Mouse (Mus musculus) urinary bladder, adult 2 months (tissue): ENCODE data around the gene Inka1. TPM values are rescaled to one million over a fixed set of nuclear protein-coding genes. Genes with fewer than 3 reads are reported as not detected.

ENCODE experiments used
- DNase-seq: peaks from one replicate; pipeline ENCODE4 v3.0.0; 2022; ENCODE audit warnings: low spot score
- polyA plus RNA-seq: library from polyadenylated mRNA; depleted of rRNA; stranded (reverse); fragments of >200 nt; gene quantifications from 2 replicates; pipeline ENCODE4 v1.2.3, GENCODE M21; 2012

Inka1 gene
- polyA plus RNA-seq, 1 experiment: 11.0 TPM

DNA sequence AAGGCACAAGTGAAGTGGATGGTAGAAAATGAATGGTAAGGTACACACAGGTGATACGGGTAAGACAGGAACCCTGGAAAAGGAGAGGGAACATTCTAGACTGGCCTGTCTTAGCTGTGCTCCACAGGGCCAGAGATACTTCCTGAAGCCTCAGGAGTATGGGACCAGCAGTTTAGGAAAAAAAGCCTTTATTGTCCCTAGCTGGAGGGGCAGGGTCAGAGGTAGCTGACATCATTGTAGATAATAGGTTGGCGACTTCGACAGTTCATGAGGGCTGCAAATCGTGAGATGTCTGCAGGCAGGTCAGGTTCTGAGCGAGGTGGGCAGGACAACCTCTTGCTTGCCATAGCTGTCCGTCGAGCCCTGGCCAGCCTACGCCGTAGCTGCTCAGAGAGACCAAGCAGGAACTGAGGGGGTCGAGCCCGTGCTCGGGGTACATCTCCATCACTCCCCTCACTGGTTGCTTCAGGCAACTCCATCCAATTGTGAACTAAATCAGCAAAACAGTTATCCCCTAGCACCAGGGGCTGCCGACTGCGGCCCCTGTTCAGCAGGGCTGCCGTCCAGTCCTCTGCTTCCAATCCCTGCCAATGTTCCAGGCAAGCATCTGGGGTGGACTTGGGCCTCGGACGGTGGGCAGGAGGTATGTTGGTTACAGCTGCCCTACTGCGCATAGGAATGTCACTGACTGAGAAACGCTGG lies 1.5 kb downstream of the Inka1 start:
- DNase-seq: no peak

DNA sequence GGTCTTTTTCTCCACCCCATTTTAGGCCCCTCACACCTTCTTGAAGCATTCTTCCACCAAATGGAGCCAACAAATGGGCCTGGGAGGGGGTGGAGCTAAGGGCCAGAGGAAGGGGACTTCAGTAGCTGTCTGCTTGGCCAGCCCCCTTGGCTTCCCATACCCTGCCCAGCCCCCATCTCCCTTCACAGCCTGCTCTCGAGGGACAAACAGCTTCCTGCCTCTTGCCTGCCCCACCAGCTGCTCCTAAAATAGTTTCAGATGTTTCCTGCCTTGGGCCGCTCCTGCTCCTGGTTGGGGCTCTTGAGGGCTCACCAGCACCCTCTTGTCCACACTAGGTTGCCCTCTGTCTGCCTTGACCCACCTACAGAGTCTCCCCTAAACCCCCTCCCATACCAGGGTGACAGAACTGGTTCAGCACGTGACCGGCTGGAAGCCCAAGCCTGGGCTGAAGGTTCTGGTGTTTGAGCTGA lies 2.2 kb downstream of the Inka1 start:
- no peak for DNase-seq

DNA sequence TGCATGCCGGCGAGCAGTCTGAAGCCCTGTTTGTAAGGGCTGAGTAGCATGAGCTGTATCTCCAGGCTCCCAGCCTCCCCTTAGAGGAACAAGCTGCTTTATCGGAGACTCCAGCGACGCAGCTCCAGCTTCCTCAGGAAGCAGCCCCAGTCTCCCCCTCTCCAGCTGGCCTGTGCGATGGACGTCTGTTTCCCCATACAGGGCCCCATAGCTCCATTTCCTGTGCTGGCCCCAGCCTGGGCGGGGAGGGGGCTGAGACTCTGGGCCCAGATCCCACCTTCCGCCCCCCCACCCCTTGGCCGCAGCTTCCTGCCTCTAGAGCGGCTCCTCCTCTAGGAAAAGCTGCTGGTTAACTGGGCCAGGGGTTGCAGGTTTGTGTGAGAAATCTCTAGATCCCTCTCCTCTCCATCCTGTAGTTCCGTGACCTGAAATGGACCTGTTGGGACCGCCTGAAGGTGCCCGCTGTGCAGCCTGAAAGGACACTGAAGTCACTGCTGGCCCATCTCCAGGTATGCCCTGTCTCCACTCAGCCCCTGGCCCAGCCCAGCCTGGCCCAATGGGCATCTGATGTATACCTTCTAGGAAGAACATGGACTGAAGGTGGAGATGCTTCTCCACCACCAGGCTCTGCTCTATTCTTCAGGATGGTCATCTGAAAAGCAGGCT lies 2.9 kb downstream of the Inka1 start, which contains the start of gene Gm20661:
TSS of gene Gm20661 (plus strand) at position 378 of the 666 bp plus-strand sequence.
- DNase-seq: no peak

DNA sequence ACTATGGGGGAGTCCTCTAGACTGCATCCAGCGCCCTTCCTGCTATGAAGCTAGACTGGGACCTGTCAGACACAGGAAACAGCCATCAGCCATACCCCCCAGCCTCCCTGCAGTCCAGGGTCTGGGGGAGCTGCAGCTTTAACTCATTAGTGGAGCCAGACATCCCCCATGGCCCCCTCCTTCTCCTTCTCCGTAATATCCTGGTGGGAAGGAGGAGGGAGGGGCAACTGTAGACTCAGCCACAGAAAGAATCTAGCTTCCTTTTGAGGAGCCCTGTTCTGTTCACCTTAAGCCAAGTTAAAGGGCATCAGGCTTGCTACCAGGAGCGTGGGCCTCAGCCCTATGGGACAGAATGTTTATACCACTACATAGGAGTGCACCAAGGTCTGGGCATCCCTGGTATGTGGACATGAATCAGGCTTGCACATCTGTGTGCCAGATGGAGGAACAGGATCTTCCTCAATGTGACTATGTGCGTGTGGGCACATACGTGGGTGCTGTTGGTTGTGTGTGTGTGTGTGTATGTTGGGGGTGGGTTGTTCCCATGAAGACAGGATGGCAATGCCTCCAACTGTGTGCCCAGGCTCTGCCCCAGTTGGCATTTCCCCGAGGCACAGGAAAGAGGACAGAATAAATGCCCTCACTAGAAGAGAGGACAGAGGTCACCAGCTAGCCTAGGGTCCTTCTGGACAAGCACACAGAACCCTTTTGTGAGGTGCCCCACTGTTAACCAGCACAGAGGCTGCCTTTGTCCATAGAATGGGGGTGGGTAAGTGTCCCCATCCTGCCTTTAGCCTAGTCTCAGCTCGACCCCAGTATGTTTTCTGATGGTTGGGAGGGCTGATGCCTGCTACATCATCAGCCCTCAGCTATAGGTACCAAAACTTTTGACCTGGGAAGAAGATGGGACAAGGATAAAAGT lies 3.7 kb downstream of the Inka1 start:
- DNase-seq: no peak

DNA sequence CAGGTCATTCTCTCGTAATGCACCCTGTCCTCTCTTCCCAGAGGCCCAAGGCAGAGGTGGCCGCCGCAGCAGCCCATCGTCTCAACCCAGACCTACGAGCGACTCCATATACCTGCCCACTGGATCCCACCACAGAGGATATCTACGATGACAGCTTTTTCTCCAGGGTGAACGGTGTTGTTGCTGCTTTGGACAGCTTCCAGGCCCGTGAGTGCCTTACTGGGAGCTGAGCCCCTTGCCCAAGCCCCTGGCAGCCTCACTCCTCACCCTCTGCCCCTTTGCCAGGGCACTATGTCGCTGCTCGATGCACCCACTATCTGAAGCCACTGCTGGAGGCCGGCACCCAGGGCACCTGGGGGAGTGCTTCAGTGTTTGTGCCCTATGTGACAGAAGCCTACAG lies 6.9 kb downstream of the Inka1 start:
- DNase-seq: no peak

GRCm38 (mm10) chr9:107975399-107976386 lies 10.0 kb downstream of the Inka1 start, which contains the start of gene Uba7:
Gene Uba7 (plus strand): TSS chr9:107975505.
- no peak for DNase-seq

DNA sequence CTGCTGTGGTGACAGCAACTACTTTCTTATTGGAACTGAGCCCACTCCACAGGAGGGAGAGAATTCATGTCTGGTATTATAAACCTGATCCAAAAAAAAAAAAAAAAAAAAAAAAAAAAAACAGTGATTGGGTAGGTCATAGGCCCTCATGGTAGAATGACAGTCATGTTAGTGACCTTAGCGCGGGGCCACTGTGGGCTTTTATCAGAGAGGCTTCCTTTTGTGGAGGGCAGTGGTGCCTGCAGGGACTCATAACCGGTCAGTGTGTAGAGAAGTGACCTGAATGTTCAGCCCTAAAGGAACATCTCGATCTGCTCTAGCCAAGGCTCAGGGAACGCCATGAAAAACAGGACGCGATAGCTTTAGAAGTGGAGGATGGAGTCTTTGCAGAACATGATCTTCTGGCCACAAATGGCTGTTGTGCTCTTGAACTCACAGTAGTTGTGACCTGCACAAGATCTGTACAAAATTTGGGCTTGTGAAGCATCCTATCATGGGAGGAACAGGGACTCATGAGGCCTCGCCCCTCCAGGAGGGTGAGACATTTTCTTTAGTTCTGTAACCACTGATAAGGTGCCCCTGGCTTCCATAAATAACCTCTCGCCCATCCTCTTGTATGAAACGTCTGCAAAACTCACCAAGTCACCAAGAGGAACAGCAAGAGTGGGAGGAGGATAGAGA lies 11.0 kb downstream of the Inka1 start:
- no peak for DNase-seq

- DNase-seq: no peak
These were observed 13.8 kb downstream of the Inka1 start for GRCm38 (mm10) chr9:107971690-107972541.

- no peak for DNase-seq
These were observed 15.4 kb downstream of the Inka1 start for GRCm38 (mm10) chr9:107970311-107970710.

GRCm38 (mm10) chr9:107968531-107968930 lies 17.1 kb downstream of the Inka1 start:
- DNase-seq: no peak

GRCm38 (mm10) chr9:107967437-107967836 lies 18.2 kb downstream of the Inka1 start:
- no peak for DNase-seq

GRCm38 (mm10) chr9:107966676-107967075 lies 19.0 kb downstream of the Inka1 start:
- no peak for DNase-seq

- DNase-seq: no peak
These were observed 21.0 kb downstream of the Inka1 start for GRCm38 (mm10) chr9:107964681-107965080.

- DNase-seq: peak; percentile 45
These were observed 22.0 kb downstream of the Inka1 start for GRCm38 (mm10) chr9:107963700-107964099.

- DNase-seq: no peak
These were observed 22.8 kb downstream of the Inka1 start for GRCm38 (mm10) chr9:107962916-107963315.

DNA sequence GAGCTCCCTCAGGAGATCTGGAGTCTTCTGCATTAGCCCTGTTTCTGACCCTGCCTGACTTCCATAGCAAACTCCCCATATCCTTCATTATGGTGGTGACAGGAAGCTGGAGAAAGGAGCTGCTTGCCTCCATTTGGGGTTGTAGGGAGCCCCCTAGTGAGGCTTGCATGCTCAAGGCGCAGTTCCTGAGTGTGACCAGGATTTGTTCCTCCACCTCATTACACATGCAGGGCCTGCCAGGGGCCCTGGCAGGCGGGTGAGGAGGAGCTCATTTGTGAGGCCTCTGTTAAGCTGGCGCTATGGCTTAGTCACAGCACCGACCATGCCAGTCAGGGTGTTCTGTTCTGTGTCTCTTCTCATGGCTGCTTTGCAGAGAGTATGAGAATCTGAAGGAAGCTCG lies 23.8 kb downstream of the Inka1 start:
- DNase-seq: no peak

GRCm38 (mm10) chr9:107961351-107961762 lies 24.3 kb downstream of the Inka1 start:
- DNase-seq: no peak

DNA sequence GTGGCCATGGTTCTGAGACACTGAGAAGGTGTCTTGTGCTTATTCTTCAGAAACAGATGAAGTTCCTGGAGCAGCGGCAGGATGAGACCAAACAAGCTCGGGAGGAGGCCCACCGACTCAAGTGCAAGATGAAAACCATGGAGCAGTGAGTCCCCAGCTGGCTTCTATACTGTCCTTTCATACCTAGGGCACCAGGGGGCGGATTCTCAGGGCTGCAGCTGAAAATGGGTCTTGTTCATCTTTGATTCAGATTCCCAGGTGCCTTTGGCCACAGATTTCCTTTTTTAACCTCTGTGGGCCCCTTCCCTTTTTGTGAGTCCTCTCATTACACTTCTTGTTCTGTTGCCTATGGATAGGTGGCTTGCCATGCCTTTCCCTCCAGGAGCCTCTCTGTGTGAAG lies 24.8 kb downstream of the Inka1 start:
- no peak for DNase-seq

DNA sequence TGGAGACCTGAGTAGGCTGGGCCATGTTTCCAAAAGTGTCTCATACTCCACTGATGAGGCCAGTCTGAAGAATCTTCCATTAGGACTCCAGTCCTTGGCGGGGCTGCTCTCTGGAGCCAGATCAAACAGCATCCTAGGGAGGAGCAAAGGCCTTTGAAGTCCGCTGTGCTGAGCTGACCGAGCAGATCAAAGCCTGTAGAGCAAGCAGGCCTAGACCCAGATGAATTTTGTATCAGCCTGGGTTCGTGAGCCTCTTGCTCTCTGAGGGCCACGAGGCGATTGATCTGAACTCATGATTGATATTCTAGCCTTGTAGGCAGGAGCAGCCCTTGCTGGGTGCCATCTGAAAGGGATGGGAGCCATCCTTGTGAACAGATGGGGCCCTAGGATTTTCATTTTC lies 25.8 kb downstream of the Inka1 start:
- DNase-seq: no peak
